Mouse (Mus musculus) Muller cell, postnatal 12 days (primary cell): ENCODE results near the gene 4931406P16Rik.

ENCODE experiments used
- DNase-seq: peaks from one replicate; pipeline ENCODE4 v3.0.0-alpha.2; 2015; ENCODE audit errors: inconsistent ontology term

4931406P16Rik gene

DNA sequence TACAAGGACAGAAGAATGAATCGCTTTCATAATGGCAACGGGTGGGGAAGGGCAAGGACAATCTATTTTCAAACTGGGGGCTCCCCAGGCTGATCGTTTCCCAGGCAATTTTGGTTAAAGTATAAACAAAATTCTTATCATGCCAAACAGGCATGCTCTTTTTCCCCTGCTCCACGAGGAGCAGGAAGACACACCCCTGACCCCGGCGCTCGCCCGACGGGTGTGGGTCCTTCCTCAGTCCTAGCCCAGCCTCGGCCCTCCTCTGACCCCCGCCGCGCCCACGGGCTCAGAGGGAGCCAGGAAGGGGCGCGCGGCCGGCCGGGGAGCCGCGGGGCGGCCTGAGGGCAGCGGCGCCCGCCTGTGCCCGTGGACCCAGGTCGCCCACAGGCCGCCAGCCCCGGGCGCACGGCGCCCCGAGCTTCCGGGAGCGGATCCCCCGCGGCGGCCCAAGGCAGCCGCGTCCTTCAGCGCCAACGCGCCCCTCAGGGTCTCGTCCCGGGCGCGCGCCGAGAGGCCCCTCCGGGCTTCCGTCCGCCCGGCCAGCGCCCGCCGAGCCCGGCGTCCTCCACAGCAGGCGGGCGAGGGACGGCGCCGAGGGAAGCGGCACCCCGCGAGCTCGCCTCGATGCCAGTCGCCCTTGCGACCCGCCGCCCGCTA lies 437 bp downstream of the 4931406P16Rik start:
- peak; percentile 78 for DNase-seq

DNA sequence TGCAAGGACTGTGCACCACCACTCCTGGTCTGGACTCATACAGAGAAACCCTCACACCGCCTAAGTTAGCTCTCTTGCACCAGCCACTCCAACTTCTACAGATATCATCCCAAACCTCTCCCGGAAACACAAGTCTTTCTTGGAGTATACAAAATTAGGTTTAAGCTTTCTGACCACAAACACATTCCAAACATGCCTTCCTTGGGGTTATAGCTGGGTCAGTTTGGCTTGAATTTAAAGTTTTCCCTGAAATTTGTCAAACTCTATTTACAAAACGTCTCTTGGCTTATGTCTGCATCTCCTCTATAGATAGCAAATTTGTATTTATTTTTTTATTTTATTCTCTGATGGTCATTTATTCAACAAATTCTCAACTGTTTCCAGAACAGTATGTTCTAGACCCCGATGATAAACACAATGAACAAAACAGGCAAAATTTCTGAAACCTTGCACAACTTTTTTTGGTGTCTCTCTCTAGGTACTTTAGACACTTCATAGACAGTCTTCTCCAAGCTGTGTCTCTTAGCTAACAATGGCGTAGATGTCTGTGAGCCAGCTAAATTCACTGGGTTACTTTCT lies 4.1 kb downstream of the 4931406P16Rik start:
- peak; percentile 71 for DNase-seq

DNA sequence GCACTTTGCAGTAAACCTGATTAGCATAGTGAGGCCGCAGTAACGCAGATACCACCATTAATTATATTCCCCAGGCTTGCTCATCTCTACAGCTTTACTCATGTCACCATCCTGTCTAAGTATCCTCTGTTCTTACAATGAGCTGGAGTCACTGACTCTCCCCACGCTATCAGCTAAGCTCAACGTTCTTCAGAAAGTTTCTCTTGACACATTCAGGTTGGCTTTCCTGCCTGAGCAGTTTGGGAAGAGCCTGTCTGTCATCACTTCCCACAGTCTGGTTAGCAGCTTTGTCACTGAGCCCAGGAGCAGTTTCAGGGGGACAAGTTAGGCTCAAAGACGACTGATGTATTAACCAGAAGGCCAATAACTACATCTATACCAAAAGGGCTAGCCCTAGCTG lies 4.8 kb downstream of the 4931406P16Rik start:
- DNase-seq: no peak

DNA sequence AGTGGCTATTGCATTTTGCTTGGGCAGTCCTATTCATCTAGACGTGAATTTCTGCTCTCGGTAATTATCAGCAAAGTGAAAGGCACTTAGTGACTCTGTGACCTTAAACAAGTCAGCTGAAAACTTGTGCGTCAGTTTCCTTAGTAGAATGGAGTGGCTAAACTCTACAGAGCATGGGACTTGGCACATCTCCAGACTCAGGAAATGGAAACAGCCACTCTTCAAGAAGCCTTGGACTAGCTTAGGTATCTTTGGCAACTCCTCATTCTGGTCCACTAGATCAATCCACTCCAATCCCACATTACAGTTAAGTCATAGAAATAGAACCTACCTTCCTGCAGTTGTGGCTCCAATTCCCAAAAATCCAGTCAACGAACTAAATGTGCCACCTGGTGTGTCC lies 7.9 kb downstream of the 4931406P16Rik start:
- DNase-seq: no peak

DNA sequence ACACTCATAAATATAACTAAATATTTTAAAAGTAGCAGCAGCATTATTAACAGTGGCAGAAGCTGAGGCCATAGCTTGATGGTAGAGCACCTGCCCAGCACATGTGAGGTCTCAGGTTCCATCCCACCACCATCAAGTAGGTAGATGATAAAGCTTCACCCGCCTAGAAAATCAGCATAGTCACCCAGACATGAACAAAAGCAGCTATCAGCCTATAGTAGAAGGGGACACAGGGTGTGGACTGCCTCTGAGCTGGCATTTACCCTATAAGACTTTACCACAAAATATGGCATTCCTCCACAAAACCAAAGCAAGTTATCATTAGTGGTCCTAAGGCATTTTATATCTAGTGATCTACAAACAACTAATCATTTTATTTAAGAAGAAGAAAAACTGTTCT lies 10.7 kb downstream of the 4931406P16Rik start:
- no peak for DNase-seq

DNA sequence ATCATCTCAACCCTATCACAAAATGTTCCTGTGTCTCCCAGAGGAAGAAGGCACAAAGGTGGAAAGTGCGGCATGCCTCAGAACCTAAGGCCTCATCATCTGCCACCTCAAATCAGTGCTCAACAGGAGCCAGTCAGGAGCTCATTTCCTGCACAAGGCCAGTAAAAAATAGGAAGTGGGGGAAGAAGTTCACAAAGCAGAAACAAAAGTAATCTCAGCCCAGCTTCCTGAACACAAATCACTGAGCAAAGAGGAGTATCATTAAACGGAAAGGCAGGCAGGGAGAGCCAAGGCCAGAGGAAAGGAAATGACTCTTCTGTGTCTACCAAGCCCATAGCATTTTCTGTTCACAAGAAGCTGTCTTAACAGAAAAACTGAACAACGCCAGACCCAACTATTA lies 11.4 kb downstream of the 4931406P16Rik start:
- DNase-seq: no peak

DNA sequence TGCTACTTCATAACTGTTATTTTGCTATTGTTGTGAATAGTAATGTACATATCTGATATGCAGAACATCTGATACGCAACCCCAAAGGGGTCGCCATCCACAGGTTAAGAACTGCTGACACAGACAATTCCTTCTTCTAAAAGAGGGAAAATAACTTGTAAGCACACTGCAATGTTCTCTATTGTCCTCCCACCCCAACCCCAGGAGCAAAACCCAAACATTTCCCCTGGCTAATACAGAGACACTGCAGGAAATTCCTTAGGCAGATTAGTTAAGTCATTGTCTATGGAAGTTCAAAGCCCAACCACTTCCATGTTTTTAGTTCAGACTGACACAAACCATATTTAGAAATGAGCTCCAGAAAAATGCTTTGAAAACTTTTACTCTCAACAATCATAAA lies 14.5 kb downstream of the 4931406P16Rik start:
- DNase-seq: peak; percentile 65

DNA sequence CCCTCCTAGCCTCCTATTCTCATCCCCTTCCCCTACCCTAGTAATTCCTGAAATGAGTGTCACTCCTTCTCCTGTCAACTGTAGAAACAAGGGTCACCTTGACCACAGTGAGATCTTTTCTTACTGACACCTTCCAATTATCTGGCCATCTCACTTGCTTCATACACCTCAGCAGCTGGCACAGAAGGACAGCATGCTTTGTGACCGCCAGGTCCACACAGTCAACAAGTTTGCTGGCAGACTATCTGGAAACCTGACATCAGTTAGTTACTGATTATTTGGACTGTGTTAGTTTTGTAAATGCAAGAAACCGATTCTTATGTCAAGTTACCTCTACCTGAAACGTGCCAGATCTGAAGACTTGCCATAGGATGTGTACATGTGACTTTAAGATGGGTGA lies 17.2 kb downstream of the 4931406P16Rik start:
- no peak for DNase-seq

DNA sequence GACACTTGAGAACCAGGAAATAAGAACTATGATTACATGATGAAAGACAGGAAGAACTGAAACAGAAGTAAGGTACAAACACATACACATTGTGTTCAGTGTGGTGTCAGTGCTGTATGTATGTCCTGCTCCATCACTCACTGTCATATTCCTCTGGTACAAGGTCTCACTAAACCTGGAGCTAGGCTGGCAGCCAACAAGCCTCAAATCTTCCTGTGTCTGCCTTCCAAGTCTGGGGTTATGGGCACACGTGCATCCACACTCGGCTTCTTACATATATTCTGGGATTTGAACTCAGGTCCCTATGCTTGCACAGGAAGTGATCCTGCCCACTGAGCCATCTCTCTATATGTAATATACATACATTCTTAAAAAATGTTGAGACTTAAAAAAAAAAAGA lies 20.7 kb downstream of the 4931406P16Rik start:
- DNase-seq: no peak

DNA sequence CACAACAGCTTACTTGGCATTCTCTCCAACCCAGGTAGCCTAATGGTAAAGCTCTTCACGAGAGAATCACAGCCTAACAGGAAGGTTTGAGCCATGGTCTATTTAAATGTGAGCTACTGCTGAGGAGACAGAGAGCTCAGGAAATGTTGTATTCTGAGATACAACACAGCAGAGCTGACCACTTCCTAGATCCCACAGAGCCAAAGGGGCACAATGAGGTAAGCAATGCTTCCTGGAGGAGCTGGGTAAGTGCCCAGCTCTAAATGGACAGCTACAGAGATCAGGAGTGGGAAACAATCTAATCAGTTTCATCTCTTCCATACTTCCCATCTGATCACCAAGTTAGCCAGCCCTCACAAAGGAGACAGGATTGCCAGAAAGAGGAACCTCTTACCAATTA lies 22.1 kb downstream of the 4931406P16Rik start:
- no peak for DNase-seq

DNA sequence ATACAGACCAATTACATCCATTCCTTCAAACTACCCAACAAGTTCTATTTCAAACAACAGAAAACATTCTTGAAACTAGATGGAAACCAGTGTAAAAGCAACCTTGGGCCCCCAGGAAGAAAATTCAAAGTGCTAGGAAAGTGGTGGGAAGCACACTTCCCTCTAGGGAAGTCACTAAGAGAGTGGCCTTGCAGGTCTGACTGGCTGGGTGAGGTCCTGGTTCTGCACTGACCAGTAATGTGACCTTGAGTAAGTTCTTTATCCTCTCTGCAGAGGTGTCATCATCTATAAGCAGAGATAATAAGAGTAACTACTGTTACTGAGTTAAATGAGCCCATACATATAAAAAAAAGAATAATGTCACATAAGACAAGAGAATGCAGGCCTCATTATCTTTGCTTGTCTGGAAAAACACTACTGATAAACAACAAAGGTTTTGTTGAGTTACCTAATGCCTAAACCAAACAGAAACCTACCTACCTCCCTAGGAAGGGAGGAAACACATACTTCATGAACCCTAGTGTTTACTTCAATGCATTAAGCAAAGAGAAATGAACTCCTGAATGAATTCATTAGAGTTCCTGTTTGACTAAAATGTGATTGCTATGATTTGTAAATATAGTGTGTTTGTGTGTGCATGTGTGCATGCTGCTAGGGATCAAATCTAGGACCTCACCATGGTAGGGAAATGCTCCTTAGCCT lies 22.8 kb downstream of the 4931406P16Rik start:
- DNase-seq: no peak

DNA sequence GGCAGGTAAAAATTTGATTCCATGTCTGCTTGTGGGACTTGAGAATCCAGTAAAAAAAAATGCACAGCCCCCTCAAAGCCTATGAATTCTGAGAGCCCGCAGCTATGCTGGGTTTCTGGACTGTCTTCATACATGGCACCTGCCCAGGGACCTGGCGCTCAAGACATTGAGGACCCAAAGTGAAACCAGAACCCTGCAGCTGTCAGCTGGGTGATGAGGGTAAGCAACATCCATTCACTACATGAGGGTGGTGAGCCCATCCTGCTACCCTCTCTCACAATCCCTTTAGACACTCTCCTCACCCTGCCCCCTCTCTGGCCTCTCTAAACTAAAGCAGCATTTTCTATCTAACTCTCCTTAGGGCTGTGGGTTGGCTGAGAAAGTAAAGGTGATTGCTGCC lies 35.7 kb downstream of the 4931406P16Rik start:
- no peak for DNase-seq

DNA sequence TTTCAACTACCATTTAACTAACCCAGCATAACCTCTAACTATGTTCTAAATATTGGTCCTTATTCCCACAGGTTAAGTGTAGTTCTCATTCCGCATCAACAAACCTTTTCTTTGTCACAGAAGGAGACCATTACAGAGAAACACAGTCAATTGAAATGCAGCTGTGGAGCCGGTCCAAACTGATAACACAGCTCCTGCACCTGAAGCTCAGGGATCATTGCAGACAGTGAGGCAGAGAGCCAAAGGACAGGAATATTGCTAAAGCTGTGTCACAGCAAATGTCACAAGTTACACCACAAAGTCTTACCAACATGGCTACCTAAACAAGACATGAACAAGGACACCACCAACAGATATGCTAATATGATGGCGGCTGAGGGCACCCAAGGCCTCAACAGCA lies 37.3 kb downstream of the 4931406P16Rik start:
- DNase-seq: no peak

DNA sequence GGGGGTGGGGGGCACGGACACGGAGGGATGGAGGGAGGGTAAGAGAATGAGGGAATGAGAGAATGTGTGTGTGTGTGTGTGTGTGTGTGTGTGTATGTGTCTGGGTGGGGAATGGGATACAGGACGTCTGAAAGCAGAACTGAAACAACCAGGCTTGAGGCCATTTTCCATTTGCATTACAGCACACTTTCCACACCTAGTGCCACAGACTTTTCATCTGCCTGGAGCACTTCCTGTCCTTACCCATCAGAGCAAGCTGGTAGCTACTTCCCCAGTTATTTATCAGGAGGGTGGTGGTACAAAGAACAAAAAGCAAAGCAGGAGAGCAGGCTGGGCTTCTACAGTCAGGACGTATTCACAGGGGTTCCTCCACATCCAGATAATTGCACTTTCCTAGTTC lies 40.9 kb downstream of the 4931406P16Rik start:
- DNase-seq: no peak

DNA sequence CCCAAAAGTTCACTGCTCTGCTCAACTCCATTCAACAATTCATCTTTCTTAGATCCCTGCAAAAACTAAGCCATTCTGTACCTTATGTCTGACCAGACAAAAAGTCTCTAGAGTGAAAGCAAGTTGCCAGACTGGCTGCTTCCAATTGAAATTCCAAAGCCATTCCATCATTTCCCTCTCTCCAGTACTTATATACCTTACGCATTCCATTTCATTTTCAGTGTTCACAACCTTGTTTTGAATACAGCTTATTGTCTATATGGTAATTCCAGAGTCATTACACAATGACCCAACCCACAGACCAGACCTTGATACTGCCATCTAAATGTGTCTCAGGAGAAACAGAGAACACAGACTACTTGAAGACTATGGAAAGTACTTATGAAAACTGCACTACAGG lies 44.9 kb downstream of the 4931406P16Rik start:
- peak; percentile 80 for DNase-seq

DNA sequence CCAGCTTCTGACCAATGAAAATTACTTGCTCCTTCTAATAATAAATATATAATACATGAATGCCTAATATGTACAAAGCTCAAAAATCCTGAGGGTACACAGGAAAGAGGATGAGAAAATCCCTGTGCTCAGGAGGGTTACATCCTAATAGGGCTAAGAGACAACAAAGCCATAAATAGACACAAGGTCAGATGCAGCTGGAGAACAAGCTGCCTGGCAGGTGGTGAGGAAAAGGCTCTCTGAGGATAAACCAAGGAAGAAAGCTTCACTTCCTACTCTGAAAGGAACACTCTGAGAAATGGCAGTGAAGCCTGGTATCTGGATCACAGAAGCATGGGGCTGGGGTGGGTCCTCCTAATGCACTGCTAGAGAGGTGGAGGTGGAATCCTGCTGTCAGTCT lies 46.9 kb downstream of the 4931406P16Rik start:
- no peak for DNase-seq

DNA sequence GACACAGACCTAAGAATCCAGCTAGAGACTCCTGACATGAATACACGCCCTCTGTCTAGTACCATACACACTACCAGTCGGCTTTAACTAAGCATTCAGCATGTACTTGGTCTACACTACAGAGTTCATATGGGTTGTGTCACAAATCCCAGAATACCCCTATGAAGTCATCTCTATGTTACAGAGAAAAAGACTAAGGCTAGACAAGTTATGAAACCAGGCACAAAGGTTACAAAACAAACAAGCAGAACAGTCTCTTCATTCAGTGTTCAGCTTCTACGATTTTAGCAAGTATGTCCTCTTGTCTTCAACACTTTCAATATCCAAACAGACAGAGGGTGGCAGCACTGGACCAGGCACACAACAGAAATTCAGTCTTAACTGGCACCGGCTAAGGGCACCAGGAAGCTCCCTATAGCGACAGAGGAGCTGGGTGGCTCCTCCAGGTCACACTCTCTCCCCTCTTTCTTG lies 47.4 kb downstream of the 4931406P16Rik start:
- peak; percentile 72 for DNase-seq

DNA sequence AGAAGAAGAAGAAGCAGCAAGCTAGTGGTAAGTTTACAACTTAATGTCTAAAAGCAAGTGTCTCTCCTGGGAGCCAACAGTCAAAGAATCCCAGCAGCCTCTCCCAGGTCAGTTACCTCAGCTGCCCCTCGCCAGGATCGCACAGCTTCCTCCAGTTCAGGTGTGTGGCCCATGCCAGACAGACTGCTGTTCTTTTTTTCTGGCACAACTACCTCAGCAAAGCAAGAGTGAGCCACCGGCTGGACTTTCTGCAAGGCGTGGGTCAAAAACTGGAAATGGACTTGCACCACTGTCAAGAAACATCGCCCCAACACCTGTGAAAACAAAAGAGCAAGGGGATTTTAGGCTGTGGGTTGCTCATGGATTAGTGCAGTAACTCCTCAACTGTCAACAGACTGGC lies 49.9 kb downstream of the 4931406P16Rik start:
- no peak for DNase-seq

DNA sequence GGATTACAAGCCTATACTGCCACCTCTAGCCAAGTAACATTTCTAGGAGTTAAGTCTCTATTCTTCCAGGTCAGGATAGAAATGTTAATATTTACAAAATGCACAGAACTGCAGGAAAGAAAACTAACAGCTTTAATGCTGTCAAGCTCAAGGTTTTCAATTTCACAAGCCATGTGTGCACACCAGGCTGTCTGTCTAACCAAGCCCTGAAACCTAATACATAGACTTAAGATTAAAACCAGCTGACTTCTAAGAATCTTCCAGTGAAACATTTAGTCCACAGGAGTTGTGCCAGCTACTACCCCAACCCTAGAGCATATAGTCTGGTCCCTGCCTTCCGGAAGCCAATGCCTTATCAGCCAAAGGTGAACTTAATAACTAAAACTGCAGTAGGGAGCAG lies 54.9 kb downstream of the 4931406P16Rik start:
- DNase-seq: no peak

DNA sequence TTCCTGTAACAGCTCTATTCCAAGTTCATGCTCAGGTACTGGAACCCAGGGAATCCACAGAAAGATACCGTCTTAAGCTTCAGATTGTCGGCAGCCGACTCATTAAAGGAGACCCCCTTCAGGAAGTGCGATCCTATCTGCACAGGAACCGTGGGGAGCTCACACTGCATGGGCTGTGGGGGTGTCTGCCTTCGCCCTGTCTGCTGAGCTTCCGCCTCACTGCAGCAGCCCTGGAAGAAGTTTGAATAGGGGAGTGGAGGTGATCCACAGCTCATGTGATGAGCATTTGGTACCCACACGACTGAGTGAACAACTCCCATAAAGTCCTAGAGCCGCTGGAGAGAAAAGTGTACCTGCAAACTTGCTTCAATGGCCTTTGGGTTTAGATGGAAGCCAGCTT lies 56.1 kb downstream of the 4931406P16Rik start:
- DNase-seq: no peak

DNA sequence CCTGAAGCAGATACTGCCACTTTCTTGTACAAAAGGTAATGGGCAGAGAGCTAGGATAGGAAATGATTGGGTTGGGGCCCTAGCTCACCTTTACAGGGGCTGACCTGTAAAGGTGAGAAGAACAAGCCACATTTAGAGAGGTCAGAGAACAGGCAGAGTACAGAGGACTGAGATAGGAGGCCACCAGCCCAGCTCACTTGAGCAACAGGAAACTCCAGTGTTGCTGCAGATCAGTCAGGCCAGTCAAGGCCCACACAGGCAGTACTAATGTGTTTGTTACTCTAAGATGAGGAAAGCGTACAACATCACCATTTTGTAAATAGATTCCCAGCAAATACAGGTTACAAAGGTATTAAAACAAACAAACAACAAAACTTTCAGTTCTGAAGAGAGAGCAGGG lies 57.4 kb downstream of the 4931406P16Rik start:
- DNase-seq: no peak

DNA sequence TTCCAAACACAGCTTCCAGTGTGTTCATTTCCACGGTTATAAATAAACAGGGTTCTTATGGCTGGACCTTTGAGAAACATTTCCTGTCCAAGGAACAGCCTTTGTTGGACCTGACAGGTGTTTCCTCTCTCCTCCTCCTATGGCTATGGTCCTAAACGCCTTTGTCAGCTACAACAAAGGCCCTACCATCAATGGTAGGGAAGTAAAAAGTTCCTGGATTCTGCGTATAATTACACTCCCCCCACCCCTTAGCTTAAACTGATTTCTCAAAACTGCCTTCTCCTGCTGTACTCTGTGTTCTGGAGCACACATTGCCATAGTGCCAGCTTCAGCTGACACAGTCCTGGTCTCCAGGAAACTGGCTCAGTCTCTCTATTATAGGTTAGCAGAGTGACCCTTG lies 58.2 kb downstream of the 4931406P16Rik start:
- DNase-seq: no peak

DNA sequence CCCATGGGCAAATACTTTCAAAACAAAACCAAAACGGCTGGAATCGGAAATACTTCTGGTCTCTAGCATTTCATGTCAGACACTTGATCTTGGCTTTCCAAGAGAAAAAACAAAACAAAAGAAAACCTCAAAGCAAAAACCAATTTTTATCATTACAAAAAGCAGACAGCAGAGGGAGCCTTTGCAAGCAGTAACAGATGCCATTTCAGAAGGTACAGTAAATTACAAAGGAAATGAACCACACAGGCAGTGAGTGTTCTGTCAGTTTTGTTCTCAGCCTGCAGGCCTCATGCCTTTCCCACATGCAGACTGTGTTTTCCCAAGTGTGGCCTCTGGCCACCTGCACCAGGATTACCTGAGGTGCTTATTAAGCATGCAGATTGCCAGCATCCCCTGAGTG lies 61.3 kb downstream of the 4931406P16Rik start:
- DNase-seq: no peak
